Mouse (Mus musculus) forebrain, embryonic 10.5 days (tissue): Measurements from ENCODE around the gene Mpp5. TPM values are rescaled to one million over a fixed set of nuclear protein-coding genes. Genes with fewer than 3 reads are reported as not detected.

Experiments
- DNase-seq: peaks from one replicate; pipeline ENCODE4 v3.0.0-alpha.2; 2017; ENCODE audit warnings: low spot score; ENCODE audit errors: extremely low spot score
- H3K27ac ChIP-seq: fragments of 300-500 bp; sonication (generic); 2 replicates; pipeline ENCODE4 v1.5.1; 2016; ENCODE audit warnings: mild to moderate bottlenecking
- H3K27me3 ChIP-seq: fragments of 300-500 bp; sonication (generic); 2 replicates; pipeline ENCODE4 v1.6.1; 2016; ENCODE audit warnings: mild to moderate bottlenecking; ENCODE audit not compliant: poor library complexity, severe bottlenecking
- H3K36me3 ChIP-seq: fragments of 300-500 bp; sonication (generic); replicated peaks from 2 replicates; pipeline ENCODE4 v1.6.1; 2016; ENCODE audit warnings: mild to moderate bottlenecking, moderate library complexity
- H3K4me1 ChIP-seq: fragments of 300-500 bp; sonication (generic); 2 replicates; pipeline ENCODE4 v1.6.1; 2016
- H3K4me3 ChIP-seq: fragments of 300-500 bp; sonication (generic); 2 replicates; pipeline ENCODE4 v1.5.1; 2016; ENCODE audit warnings: mild to moderate bottlenecking, moderate library complexity
- H3K9me3 ChIP-seq: fragments of 300-500 bp; sonication (generic); 2 replicates; pipeline ENCODE4 v1.6.1; 2016; ENCODE audit warnings: mild to moderate bottlenecking, moderate library complexity
- WGBS: fragments of 180-500 bp; shearing (Covaris S2); methylation state at CpG from one replicate; pipeline ENCODE4 v1.1.7; 2016; 5-methylcytosine and 5-hydroxymethylcytosine counted together
- polyA plus RNA-seq: library from polyadenylated mRNA; unstranded; fragments of >200 nt; fragmentation: Nextera tagmentation; extraction: Ambion mirVana; gene quantifications from 2 replicates; pipeline ENCODE4 v1.2.1, GENCODE M21; 2016

Gene Mpp5
- polyA plus RNA-seq, 1 experiment from 2014 or later: 25.5 TPM

- no peaks in the 10 kb centered on the region for H3K9me3 ChIP-seq
- WGBS: 58% methylated on average over 4 of the region's 4 CpGs
- H3K27me3 ChIP-seq: no peaks in the 10 kb centered on the region
- peaks cover 31% of the 10 kb centered on the region for H3K4me1 ChIP-seq
- no peak for DNase-seq
- peak overlapping the region; percentile 35; the same call in 1 of the 2 replicates for H3K27ac ChIP-seq
- H3K4me3 ChIP-seq: no peak overlapping the region
- peaks cover 5% of the 10 kb centered on the region; the same call in 1 of the 2 replicates for H3K36me3 ChIP-seq
Observed at GRCm38 (mm10) chr12:78778423-78779067, 29.8 kb downstream of the Mpp5 start.

- Histone ChIP-seq H3K27me3 (no peaks in the 10 kb centered on the region), H3K9me3 (no peaks in the 10 kb centered on the region), H3K4me1 (no peaks in the 10 kb centered on the region), H3K27ac (no peak overlapping the region), H3K36me3 (no peaks in the 10 kb centered on the region), H3K4me3 (no peak overlapping the region)
- DNase-seq: no peak
- 68% methylated on average over 3 of the region's 3 CpGs for WGBS
Observed at GRCm38 (mm10) chr12:78788266-78788873, 39.7 kb downstream of the Mpp5 start.

- no peak for DNase-seq
- Histone ChIP-seq H3K27me3 (no peaks in the 10 kb centered on the region), H3K4me1 (peaks cover 9% of the 10 kb centered on the region), H3K36me3 (no peaks in the 10 kb centered on the region), H3K4me3 (no peak overlapping the region), H3K9me3 (no peaks in the 10 kb centered on the region), H3K27ac (no peak overlapping the region)
- WGBS: 83% methylated on average over 2 of the region's 2 CpGs
Observed at GRCm38 (mm10) chr12:78790791-78791190, 42.1 kb downstream of the Mpp5 start.

GRCm38 (mm10) chr12:78794236-78794635 lies 45.5 kb downstream of the Mpp5 start:
- H3K9me3 ChIP-seq: no peaks in the 10 kb centered on the region
- no peak for DNase-seq
- no peaks in the 10 kb centered on the region for H3K27me3 ChIP-seq
- 30% methylated on average over 1 of the region's 1 CpGs for WGBS
- H3K27ac ChIP-seq: no peak overlapping the region
- H3K36me3 ChIP-seq: peaks cover 21% of the 10 kb centered on the region
- H3K4me1 ChIP-seq: peaks cover 9% of the 10 kb centered on the region
- H3K4me3 ChIP-seq: no peak overlapping the region

GRCm38 (mm10) chr12:78800036-78800435 lies 51.3 kb downstream of the Mpp5 start:
- Histone ChIP-seq H3K36me3 (peaks cover 21% of the 10 kb centered on the region), H3K27me3 (no peaks in the 10 kb centered on the region), H3K4me3 (no peak overlapping the region), H3K4me1 (no peaks in the 10 kb centered on the region), H3K27ac (no peak overlapping the region), H3K9me3 (no peaks in the 10 kb centered on the region)
- DNase-seq: no peak
- 92% methylated on average over 3 of the region's 3 CpGs for WGBS

GRCm38 (mm10) chr12:78801836-78802235 lies 53.1 kb downstream of the Mpp5 start:
- Histone ChIP-seq H3K9me3 (no peaks in the 10 kb centered on the region), H3K36me3 (peaks cover 21% of the 10 kb centered on the region), H3K4me1 (no peaks in the 10 kb centered on the region), H3K4me3 (no peak overlapping the region), H3K27me3 (no peaks in the 10 kb centered on the region), H3K27ac (no peak overlapping the region)
- no peak for DNase-seq

- DNase-seq: no peak
- Histone ChIP-seq H3K4me1 (no peaks in the 10 kb centered on the region), H3K9me3 (no peaks in the 10 kb centered on the region)
Observed at GRCm38 (mm10) chr12:78814437-78814836, 65.7 kb downstream of the Mpp5 start.

GRCm38 (mm10) chr12:78834496-78834895 lies 85.8 kb downstream of the Mpp5 start:
- Histone ChIP-seq H3K27me3 (no peaks in the 10 kb centered on the region), H3K4me1 (no peaks in the 10 kb centered on the region), H3K9me3 (no peaks in the 10 kb centered on the region), H3K36me3 (peaks cover 83% of the 10 kb centered on the region), H3K4me3 (no peak overlapping the region), H3K27ac (no peak overlapping the region)
- 94% methylated on average over 2 of the region's 2 CpGs for WGBS
- DNase-seq: no peak

More at GRCm38 (mm10) chr12:78814437-78814836, 65.7 kb downstream of the Mpp5 start:
- Histone ChIP-seq H3K27me3 (no peaks in the 10 kb centered on the region), H3K4me3 (no peak overlapping the region), H3K36me3 (peaks cover 12% of the 10 kb centered on the region), H3K27ac (no peak overlapping the region)

- no peak overlapping the region for H3K27ac ChIP-seq
- WGBS: 92% methylated on average over 4 of the region's 4 CpGs
- H3K27me3 ChIP-seq: no peaks in the 10 kb centered on the region
- H3K9me3 ChIP-seq: no peaks in the 10 kb centered on the region
- H3K4me1 ChIP-seq: no peaks in the 10 kb centered on the region
- no peak for DNase-seq
- H3K4me3 ChIP-seq: no peak overlapping the region
- peaks cover 91% of the 10 kb centered on the region for H3K36me3 ChIP-seq
Observed at GRCm38 (mm10) chr12:78839906-78840305, 91.2 kb downstream of the Mpp5 start.

GRCm38 (mm10) chr12:78842429-78842828 lies 93.7 kb downstream of the Mpp5 start:
- no peak for DNase-seq
- Histone ChIP-seq H3K4me3 (no peak overlapping the region), H3K27me3 (no peaks in the 10 kb centered on the region), H3K27ac (no peak overlapping the region), H3K36me3 (peaks cover 85% of the 10 kb centered on the region), H3K4me1 (no peaks in the 10 kb centered on the region), H3K9me3 (no peaks in the 10 kb centered on the region)
- WGBS: 98% methylated on average over 1 of the region's 1 CpGs

- H3K4me1 ChIP-seq: no peaks in the 10 kb centered on the region
- H3K27me3 ChIP-seq: no peaks in the 10 kb centered on the region
- 93% methylated on average over 4 of the region's 4 CpGs for WGBS
Observed at GRCm38 (mm10) chr12:78848246-78848645, 99.5 kb downstream of the Mpp5 start.

GRCm38 (mm10) chr12:78860921-78861495 lies 112.3 kb downstream of the Mpp5 start:
- WGBS: 1% methylated on average over 30 of the region's 30 CpGs
- H3K9me3 ChIP-seq: no peaks in the 10 kb centered on the region
- H3K27ac ChIP-seq: peak overlapping the region; percentile 97
- H3K4me1 ChIP-seq: peaks cover 32% of the 10 kb centered on the region
- H3K4me3 ChIP-seq: peak overlapping the region; percentile 74
- H3K27me3 ChIP-seq: no peaks in the 10 kb centered on the region
- no peak for DNase-seq
- H3K36me3 ChIP-seq: peaks cover 33% of the 10 kb centered on the region

More at GRCm38 (mm10) chr12:78848246-78848645, 99.5 kb downstream of the Mpp5 start:
- H3K27ac ChIP-seq: no peak overlapping the region
- peaks cover 70% of the 10 kb centered on the region for H3K36me3 ChIP-seq
- DNase-seq: no peak
- no peak overlapping the region for H3K4me3 ChIP-seq
- H3K9me3 ChIP-seq: no peaks in the 10 kb centered on the region
